Mouse (Mus musculus) cerebellum, adult 9-10 months (tissue): ENCODE data around the gene Duxf3.
"Not testable (repeated sequence)": the region's sequence is repeated elsewhere in the genome, so short reads cannot be mapped to it uniquely, and the experiment has no call there.

Experiments used
- DNase-seq: peaks from one replicate; pipeline ENCODE4 v3.0.0; 2022

Duxf3 gene

GRCm38 (mm10) chr10:58221571-58221970, 10.9 kb downstream of the Duxf3 start:
- not testable (repeated sequence) for DNase-seq

GRCm38 (mm10) chr10:58220726-58221125, 11.7 kb downstream of the Duxf3 start:
- no peak for DNase-seq

- no peak for DNase-seq
These were observed 15.1 kb downstream of the Duxf3 start for GRCm38 (mm10) chr10:58217366-58217765.

- DNase-seq: no peak
These were observed 17.1 kb downstream of the Duxf3 start for GRCm38 (mm10) chr10:58215353-58215752.

- DNase-seq: no peak
These were observed 17.5 kb downstream of the Duxf3 start for GRCm38 (mm10) chr10:58214934-58215333.

- DNase-seq: no peak
These were observed 18.0 kb downstream of the Duxf3 start for GRCm38 (mm10) chr10:58214497-58214896.

GRCm38 (mm10) chr10:58212230-58212629, 20.2 kb downstream of the Duxf3 start:
- DNase-seq: no peak

GRCm38 (mm10) chr10:58211213-58211612, 21.3 kb downstream of the Duxf3 start:
- DNase-seq: no peak

GRCm38 (mm10) chr10:58210514-58210913, 22.0 kb downstream of the Duxf3 start:
- no peak for DNase-seq

- DNase-seq: no peak
These were observed 22.6 kb downstream of the Duxf3 start for GRCm38 (mm10) chr10:58209710-58210467.

GRCm38 (mm10) chr10:58206639-58207404, 25.7 kb downstream of the Duxf3 start:
- no peak for DNase-seq

- DNase-seq: no peak
These were observed 26.5 kb downstream of the Duxf3 start for GRCm38 (mm10) chr10:58205986-58206385.
